Mouse (Mus musculus) heart, postnatal 14 days (tissue): ENCODE data around the gene Smyd1. TPM values are rescaled to one million over a fixed set of nuclear protein-coding genes. Genes with fewer than 3 reads are reported as not detected.
A peak's percentile ranks its signal among the peaks of the same experiment; 100 is the strongest.

Experiments used
- DNase-seq, 2 experiments: peaks; one replicate each; pipeline ENCODE4 v3.0.0; 2021 to 2022
- intact Hi-C: fragments of 180-260 bp; cut with DNase I; formaldehyde crosslinking; loops from one replicate; pipeline ENCODE4 v1.15.1; 2025
- total RNA-seq, 2 experiments: library from RNA; stranded (reverse); gene quantifications; 2 replicates each; pipeline ENCODE4 v1.2.3; 2021

The Smyd1 gene
- total RNA-seq, 2 experiments from 2014 or later: 352 to 365 TPM

DNA sequence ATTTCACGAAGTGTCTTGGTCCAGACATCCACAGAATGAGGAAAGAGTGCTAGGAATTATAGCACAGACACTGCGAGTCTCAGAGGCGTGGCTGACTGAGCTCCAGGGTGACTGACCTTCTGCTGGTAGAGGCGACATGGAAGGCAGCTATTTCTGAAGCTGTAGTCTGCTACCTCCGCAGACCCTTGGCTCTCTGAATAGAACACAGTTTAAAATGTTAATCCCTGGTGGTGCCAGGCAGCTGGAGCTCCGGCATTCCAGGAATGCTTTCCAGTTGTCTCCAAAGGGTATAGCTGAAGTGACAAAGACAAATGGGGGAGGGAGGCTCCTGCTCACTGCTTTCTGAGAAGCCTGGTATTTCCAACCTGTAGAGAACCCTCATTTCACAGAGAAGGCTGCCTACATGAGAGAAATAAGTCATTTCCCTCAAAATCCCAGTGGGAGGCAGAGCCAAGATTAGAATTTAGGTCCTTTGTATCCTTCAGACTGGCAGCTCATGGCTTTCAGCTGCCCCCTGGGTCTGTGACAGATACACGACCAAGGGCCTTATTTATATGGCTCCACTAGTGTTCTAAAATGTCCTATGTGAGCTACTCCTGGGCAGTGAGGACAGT lies 94.8 kb downstream of the Smyd1 start:
- DNase-seq: peak in 1 of 2 experiments; percentile 36
- intact Hi-C loops: no loop called here

DNA sequence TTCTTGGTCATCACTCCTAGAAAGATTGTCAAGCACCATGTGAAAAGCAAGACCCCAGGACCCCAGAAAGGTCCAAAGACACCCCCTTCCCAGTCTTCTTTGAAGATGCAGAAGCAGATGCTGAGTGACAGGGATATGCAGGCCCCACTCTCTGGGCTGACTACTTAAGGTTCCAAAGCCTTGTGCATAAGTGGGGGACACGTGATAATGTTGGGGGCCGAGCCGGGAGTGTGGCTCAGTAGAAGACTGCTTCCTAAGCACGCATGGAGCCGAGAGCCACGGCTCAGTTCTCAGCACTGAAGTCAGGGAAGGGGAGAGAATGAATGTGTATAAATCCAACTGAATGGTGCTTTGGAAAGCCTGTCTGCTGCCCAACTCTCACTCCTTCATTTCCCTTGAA lies 95.5 kb downstream of the Smyd1 start:
- no peak for DNase-seq
- intact Hi-C loops: no loop called here

DNA sequence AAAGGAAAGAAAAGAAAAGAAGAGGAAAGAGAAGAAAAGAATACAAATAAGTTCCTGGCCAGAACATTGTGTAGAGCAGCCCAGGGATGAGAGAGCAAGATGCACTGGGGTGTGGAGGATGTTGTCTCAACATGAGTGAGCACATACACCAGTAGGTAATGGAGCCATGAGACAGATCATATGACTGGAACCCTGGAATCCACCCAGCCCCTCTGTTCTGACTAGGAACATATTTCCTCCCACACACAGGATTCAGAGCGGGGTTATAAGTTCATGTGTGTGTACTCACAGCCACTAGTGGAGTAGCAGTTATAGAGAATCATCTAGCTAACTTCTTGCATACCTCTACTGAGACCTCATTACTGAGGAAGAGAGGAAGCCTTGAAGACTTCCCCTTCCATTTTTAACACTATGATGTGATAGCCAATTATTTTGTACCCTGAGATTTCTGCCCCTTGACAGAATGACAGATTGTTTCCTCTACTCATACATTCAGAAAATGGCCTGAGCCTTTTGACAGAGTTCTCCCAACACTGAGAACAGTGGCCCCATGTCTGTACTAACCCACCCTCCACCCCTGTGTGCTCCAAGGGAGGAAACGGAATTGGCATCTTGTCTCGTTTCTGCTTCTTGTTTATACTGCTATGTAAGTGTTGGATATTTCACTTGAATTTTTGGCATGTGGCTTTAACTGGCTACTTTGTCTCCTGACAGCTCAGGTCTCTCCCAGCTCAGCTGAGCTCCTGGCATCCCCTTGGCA lies 97.7 kb downstream of the Smyd1 start:
- no peak for DNase-seq
- intact Hi-C loops: no loop called here

DNA sequence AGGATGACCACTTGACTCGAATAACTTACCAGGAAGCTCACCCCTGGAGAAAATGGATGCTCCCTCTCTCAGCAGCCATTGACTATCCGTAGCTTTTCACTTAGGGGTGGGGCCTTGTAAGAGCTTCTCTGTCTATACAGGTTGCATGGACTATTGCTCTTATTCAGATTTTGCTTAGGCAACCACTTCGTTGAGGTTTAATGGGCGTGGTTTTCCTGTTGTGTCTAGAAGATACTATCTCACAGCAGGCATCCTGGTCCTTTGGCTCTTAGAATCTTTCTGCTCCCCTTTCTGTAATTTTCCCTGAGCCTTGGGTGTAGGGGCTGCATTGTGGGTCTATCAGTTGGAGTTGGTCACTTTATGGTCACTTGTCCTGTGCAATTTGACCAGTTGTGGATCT lies 100.5 kb downstream of the Smyd1 start:
- no peak for DNase-seq
- intact Hi-C loops: no loop called here

DNA sequence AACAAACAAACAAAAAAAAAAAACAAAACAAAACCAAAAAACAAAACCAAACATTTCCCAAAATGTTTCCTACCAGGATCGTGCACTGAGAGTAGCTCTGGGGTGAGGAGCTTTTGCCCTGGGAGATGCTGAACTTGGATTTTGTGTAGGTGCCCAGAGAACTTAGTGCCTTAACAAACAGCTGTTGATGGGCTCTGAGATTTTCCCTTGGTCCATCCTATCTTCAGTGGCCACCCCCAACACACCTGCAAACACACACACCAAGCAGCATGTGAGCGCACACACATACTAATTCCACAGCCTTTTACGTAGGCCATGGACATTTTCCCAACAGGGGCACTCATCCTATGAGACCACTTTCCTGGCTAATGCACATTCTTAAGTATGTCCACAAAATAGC lies 109.6 kb downstream of the Smyd1 start:
- DNase-seq: no peak
- intact Hi-C loops: no loop called here

DNA sequence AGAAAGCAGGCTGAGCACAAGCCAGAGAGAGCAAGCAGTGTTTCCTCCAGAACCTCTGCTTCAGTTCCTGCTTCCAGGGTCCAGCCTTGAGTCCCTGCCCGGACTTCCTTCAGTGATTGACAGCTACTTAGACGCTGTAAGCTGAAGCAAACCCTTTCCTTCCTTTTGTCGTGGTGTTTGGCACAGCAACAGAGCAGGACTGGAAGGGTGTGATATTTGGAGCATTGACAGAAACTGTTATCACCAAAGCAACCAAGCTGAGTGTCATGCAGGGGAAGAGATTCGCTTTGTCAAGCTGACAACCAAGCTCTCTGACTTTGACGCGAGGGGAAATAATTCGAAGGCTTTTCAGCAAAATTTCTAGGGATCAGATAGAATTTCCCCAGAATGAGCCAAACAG lies 110.1 kb downstream of the Smyd1 start:
- intact Hi-C loops: no loop called here
- DNase-seq: peak in 1 of 2 experiments; percentile 16

DNA sequence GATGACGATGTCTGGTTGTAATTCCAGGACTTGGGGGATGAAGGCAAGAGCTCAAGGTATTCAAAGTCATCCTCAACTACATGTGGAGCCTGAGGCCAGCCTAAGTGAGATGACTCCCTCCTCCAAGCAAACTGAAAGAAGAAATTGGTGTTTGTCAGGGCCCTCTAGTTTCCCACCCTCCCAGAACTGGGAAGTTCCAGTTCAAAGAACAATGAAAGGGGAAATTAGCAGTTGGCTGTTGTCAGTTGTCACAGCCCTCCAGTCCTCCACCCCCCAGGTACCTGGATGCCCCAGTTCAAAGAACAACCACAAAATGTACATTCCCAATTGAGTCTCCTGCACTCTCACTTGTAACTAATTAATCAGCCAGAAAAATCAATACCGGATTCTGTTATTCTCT lies 113.3 kb downstream of the Smyd1 start:
- intact Hi-C loops: no loop called here

DNA sequence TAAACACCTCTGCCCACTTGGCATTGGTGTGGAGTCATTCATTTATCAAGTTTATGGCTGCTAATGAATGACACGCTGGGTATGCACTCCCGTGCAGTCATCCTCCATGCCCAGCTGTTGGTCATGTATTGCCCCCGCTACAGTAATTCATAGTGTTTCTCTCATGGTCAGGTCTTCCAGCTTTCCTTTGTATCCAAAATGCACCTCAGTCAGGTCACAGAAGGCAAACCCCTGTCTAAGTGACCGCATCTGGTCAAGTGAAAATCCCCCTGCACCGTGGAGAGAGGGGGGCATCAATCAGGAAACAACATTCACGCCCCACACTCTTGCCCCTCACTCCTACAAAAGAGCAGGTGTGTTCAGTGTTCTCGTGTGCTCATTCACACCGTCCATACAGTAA lies 117.9 kb downstream of the Smyd1 start:
- intact Hi-C loops: no loop called here

More for the DNA sequence above, 113.3 kb downstream of the Smyd1 start:
- DNase-seq: no peak

DNA sequence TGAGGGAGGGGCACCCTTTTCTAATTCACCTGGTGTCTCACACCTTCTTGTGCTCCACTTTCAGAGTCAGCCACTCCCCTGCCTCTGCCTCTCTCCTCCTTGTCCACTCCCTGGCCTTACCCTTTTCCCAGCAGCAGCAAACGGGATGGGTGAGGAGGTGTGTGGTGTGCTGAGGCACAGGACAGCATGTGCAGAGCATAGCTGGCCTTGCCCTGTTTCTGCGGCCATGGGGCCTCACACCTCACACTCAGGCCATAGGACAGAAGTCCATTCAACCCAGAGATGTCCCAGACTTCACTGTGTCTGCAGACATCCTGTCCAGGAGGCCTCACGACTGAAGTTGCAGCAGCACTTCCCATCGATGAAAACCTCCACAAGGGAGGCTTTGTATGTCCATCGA lies 118.4 kb downstream of the Smyd1 start:
- no peak for DNase-seq
- intact Hi-C loops: no loop called here

More for the DNA sequence above, 117.9 kb downstream of the Smyd1 start:
- no peak for DNase-seq

DNA sequence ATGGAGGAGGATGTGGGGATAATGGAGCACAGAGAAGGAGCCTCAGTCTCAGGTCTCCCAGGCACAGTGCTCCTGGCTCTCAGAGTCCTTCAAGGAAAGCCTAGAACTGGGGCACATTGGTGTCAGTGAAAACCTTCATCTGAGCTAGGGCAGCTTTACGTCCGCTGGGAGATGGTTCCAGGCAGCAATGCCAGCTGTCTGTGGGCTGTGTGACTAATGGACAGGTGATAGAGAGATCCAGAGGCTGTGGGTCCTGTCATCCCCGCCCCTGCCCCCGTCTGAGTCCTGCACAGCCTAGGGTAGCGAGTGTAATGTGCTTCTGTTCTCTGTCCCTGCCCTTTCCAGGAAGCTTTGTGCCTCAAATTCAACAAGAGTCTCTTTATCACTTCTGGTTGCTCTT lies 120.1 kb downstream of the Smyd1 start:
- DNase-seq: no peak
- intact Hi-C loops: no loop called here

DNA sequence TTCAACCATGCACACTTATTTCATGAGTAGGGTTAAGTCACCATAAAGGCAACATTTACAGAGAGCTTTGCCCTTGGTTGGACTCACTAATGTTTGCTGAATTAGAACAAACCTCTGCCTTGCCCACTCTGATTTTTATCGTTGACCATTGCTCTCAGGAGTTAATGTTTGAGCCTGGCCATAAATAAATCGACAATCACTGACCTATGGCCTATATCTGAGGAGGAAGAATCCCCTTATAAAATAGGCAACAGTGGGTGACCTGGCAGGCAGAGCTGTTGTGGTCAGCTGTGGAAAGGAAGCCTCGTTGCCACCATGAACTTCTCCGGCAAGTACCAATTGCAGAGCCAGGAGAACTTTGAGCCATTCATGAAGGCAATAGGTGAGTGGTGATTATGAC lies 122.4 kb downstream of the Smyd1 start, which contains the start of gene Fabp1:
Fabp1 (plus strand) TSS at position 216 of the 400 bp plus-strand sequence.
- no peak for DNase-seq
- intact Hi-C loops: no loop called here

DNA sequence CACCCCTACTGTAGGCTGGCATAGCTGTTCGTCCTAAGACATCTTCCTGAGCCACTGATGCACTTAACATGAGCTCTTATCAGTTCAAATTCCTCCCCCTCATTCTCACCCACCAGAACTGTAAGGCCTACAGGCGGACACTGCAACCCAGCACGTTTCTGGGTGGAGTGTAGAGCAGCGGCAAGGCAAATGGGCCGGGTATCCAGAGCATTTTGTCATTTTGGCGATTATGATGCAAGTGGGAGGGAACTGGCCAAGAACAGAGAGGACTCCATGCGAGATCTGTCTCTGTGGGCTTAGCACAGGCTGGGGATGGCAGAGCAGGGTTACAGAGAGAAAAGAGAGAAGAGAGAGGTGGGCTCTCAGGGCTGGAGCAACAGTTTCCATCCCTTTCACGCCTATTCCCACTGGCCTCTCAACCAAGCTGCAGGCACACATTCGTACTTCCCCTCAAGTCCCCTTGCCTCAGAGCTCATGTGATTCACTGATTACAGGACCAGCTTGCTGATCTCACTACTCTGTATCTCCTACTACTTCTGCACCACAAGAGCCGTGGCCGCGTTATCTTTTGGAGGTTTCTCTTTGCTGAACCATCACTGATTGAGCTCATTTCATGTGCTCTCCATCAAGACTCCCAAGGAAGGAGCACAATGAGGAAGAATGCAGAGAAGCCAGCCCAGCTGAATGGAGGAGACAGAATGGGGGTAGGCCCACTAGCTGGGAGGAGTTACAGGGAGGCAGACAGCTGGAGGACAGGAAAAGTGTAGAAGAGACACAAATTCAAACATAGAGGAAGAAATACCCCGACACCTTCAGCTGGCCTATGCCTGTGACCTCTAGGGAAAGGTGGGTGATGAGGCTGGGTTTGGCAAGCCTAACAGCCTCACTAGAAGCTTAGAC lies 124.1 kb downstream of the Smyd1 start:
- DNase-seq: no peak
- intact Hi-C loops: no loop called here

DNA sequence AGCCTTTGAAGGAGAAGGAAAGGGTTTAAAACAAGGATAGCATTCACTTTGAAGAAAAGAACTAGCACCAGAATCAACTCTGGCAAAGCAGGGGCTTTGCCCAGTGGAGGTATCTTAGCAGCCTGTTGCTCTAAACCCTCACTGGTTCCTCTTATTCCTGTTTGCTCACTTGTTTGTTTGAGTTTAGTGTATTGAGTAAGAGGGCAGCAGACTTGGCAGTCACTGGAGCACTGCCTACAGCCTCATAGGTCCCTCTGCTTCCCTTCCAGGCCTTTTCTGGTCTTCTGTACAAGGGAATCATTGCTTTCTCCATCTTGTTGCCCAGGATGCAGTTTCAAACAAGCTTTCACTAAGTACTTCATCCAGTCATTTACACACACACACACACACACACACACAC lies 125.9 kb downstream of the Smyd1 start:
- no peak for DNase-seq
- intact Hi-C loops: no loop called here

DNA sequence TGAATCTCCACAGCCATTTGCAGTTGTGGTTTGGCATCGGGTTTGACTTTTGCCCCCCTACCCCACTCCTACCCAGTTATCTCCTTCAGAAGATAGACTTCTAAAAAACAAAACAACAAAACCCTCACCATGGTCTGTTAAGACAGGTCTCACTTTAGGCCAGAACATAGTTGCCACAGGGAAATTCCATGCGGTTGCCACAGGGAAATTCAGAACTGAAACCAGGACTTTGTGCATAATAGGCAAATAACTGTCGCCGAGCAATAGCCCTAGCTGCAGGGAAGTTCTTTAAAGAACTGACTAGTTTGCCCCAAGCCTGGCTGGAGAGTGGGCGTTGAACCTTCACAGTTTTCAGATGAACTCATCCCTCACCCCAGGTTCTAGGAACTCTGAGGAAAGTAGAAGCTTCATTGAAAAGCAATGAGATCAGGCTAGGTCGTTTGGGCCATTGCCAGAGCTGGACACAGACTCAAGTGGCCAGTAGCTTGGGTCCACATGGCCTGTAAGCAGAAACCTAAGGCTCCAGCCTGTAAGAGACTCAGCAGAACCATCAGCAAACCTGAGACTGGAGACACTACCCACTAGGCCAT lies 128.8 kb downstream of the Smyd1 start:
- DNase-seq: no peak
- intact Hi-C loops: no loop called here

DNA sequence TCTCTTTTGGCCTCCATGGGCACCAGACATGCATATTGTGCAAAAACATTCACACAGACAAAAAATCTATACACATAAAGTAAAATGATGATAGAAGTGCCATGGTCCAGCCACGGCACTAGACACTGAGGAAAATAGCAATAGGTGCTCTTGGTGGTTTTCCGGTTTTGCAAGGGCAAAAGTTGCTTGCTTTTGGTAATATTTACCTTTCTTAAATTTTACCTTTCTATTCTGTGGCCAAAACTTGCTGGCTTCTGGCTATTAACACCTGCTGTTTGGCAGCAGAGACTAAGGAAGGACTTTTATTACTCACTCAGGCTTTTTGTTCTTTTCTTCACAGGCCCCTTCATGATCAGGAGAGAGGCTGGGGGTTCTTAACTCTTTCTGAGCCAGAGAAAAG lies 131.5 kb downstream of the Smyd1 start:
- intact Hi-C loops: no loop called here

DNA sequence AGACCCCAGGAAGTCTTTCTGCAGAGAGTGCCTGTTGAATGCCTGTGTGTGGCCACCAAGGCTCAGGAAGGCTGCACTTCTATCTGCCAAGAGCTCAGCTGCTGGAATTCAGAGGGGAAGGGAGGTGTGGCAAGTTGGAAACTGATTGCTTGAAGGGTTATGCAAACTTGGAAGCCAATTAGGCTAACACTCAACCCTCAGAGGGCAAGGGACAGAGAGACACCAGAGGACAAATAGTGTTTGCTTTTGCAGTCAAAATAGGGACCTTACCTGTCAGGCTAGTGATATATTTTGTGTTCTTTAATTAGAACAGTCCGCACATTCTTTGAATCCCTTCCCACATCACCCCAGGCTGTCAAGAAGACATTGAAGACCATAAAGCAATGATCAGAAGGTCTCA lies 132.5 kb downstream of the Smyd1 start:
- DNase-seq: no peak
- intact Hi-C loops: no loop called here

More for the DNA sequence above, 131.5 kb downstream of the Smyd1 start:
- DNase-seq: no peak

DNA sequence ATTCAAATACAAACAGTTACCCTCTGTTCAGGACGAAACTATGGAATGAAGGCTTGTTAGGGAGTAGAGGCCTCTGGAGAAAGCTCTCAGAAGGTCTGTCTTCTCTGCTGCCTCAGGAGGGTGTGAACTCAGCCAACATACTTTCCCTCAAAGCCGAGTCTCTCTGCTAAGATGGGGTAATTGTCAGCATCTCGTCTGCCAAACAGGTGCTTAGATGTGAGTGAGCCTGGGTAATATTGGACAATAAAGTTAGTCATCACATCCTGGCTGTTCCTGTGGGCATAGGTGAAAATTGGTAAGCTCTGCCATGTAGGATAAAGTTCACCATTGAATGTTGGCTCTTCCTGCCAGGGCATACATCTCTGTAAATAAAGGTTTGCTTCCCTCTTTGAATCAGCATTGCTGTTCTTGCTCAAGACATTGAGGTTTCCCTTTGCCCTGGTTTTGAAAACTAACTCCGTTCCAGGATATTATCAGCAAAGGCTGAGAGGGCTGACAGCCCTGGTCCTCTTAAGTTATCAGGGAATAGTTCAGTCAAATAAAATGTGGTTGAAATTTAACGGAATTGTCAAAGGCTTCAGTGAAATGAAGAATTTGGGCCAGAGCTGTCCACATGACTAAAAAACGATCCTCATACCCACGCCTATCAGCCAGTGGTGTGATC lies 137.0 kb downstream of the Smyd1 start:
- intact Hi-C loops: no loop called here

DNA sequence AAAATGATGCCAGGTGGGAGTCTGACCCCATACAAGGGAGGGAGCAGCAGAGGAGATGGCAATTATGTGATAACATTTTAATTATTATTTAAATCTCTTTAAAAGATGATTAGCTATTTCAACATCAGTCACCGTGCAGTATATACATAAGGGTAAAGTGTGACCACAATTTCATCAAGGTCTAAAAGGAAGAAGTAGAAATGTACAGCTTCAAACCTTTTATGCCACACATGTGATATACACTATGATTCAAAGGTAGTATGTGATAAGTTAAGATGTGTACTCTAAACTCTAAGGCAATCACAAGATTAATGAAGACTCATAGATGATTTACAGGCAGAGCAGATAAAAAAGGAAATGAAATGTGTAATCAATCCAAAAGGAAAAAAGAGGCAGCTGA lies 141.4 kb downstream of the Smyd1 start:
- no peak for DNase-seq
- intact Hi-C loops: no loop called here

More for the DNA sequence above, 137.0 kb downstream of the Smyd1 start:
- DNase-seq: no peak

DNA sequence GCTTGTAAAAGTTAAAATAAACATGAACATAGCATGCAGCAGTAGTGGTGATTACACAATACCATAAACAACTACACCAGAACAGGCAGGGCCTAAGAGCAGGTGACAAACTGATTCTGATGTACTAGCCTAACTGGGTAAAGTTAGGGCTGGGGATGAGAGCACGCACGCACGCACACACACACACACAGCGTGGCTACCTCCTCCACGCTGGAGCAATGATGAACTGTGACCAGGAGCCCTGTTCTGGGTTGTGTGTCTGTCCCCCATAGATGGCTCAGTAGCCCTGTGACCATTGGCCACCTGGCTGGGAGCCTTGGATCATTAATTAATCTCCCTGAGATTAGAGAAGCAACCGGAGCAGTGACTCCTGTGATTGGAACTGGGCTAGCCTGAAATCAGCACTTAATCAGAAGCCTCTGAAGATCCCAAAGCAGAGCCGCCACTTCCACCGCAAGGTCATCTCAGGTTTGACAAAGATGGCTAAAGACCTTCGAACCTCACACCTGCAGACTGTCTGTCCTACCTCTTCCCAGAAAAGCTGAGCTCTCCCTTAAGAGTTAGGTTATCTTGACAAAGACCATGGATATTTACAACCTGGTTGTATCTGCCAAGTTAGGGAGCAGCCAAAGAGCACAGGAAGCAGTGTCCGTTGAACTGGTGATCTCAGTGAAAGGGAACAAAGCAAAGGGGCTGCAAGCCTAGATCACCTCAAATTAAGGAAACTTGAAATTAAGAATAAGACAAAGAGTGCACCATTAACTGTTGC lies 149.0 kb downstream of the Smyd1 start:
- intact Hi-C loops: loop anchor here (5.0 kb wide), 1 partner anchor 129 kb away; no protein-coding TSS in a partner anchor
- DNase-seq: no peak
